Mouse (Mus musculus): ENCODE results near the gene Tgds.
"Not testable (repeated sequence)": the region's sequence is repeated elsewhere in the genome, so short reads cannot be mapped to it uniquely, and the experiment has no call there.

Tgds gene

GRCm38 (mm10) chr14:118131931-118132641 lies 469 bp downstream of the Tgds start:
- DNase-seq, result no peak

- DNase-seq, result no peak
These were observed 1.1 kb downstream of the Tgds start for GRCm38 (mm10) chr14:118131472-118131871.

- DNase-seq, result no peak
These were observed 6.3 kb downstream of the Tgds start for GRCm38 (mm10) chr14:118126301-118126700.

- peak; percentile 14 to 26 for DNase-seq
These were observed 7.8 kb downstream of the Tgds start for GRCm38 (mm10) chr14:118124771-118125170.

GRCm38 (mm10) chr14:118124129-118124528 lies 8.4 kb downstream of the Tgds start:
- no peak for DNase-seq

- no peak for DNase-seq
These were observed 19.4 kb downstream of the Tgds start for GRCm38 (mm10) chr14:118113116-118113515.

GRCm38 (mm10) chr14:118107479-118107878 lies 25.1 kb downstream of the Tgds start:
- not testable (repeated sequence) for DNase-seq

GRCm38 (mm10) chr14:118101227-118101990 lies 31.1 kb downstream of the Tgds start:
- no peak for DNase-seq

GRCm38 (mm10) chr14:118098265-118098664 lies 34.3 kb downstream of the Tgds start:
- DNase-seq, result no peak

GRCm38 (mm10) chr14:118089806-118090392 lies 42.7 kb downstream of the Tgds start:
- no peak for DNase-seq

GRCm38 (mm10) chr14:118089215-118089805 lies 43.2 kb downstream of the Tgds start:
- peak; percentile 88 to 92 for DNase-seq

GRCm38 (mm10) chr14:118088437-118089207 lies 43.9 kb downstream of the Tgds start:
- no peak for DNase-seq

- peak in 1 of 2 experiments; percentile 5 for DNase-seq
These were observed 46.1 kb downstream of the Tgds start for GRCm38 (mm10) chr14:118086271-118087035.

GRCm38 (mm10) chr14:118083851-118084250 lies 48.7 kb downstream of the Tgds start:
- DNase-seq, result no peak

GRCm38 (mm10) chr14:118080606-118081005 lies 51.9 kb downstream of the Tgds start:
- DNase-seq, result no peak

GRCm38 (mm10) chr14:118070100-118070499 lies 62.5 kb downstream of the Tgds start:
- DNase-seq, result no peak

- no peak for DNase-seq
These were observed 63.0 kb downstream of the Tgds start for GRCm38 (mm10) chr14:118069439-118070079.

Data from kidney, adult 8-10 months (tissue).